Mouse (Mus musculus) forebrain, postnatal 0 days (tissue): ENCODE data around the gene Cga. TPM values are rescaled to one million over a fixed set of nuclear protein-coding genes. Genes with fewer than 3 reads are reported as not detected.

Experiments
- ATAC-seq: fragments of 200-750 bp; cut with Nextera tagmentation; 2 replicates; pipeline ENCODE4 v1.8.0; 2017; ENCODE audit warnings: mild to moderate bottlenecking, moderate library complexity
- DNase-seq: peaks from one replicate; pipeline ENCODE4 v3.0.0-alpha.2; 2015
- H3K27ac ChIP-seq: fragments of 300-500 bp; sonication (generic); 2 replicates; pipeline ENCODE4 v1.5.1; 2014; ENCODE audit warnings: low read depth, mild to moderate bottlenecking, antibody characterized with exemption, low read length, moderate library complexity, mixed read lengths
- H3K27me3 ChIP-seq: fragments of 300-500 bp; sonication (generic); 2 replicates; pipeline ENCODE4 v1.6.1; 2014; ENCODE audit warnings: mild to moderate bottlenecking, low read length, mixed read lengths; ENCODE audit not compliant: insufficient read depth
- H3K36me3 ChIP-seq: fragments of 300-500 bp; sonication (generic); 2 replicates; pipeline ENCODE4 v1.6.1; 2014; ENCODE audit warnings: mild to moderate bottlenecking, moderate library complexity; ENCODE audit not compliant: insufficient read depth
- H3K4me1 ChIP-seq: fragments of 300-500 bp; sonication (generic); 2 replicates; pipeline ENCODE4 v1.6.1; 2014; ENCODE audit warnings: antibody characterized with exemption; ENCODE audit not compliant: insufficient read depth
- H3K4me2 ChIP-seq: fragments of 300-500 bp; sonication (generic); 2 replicates; pipeline ENCODE4 v1.6.1; 2014; ENCODE audit warnings: low read depth, mild to moderate bottlenecking, moderate library complexity
- H3K4me3 ChIP-seq: fragments of 300-500 bp; sonication (generic); 2 replicates; pipeline ENCODE4 v1.5.1; 2014; ENCODE audit warnings: low read depth, low read length, mixed read lengths
- H3K9ac ChIP-seq: fragments of 300-500 bp; sonication (generic); 2 replicates; pipeline ENCODE4 v1.6.1; 2014; ENCODE audit warnings: mild to moderate bottlenecking
- H3K9me3 ChIP-seq: fragments of 300-500 bp; sonication (generic); 2 replicates; pipeline ENCODE4 v1.6.1; 2016; ENCODE audit warnings: low read length
- CTCF ChIP-seq: sonication (generic); IDR thresholded peaks from 2 replicates; pipeline ENCODE4 v1.5.1; 2016; ENCODE audit warnings: antibody characterized with exemption, control low read depth, low read depth
- WGBS: fragments of 180-500 bp; shearing (Covaris S2); extraction: QIAGEN DNeasy Blood & Tissue Kit; methylation state at CpG from one replicate; pipeline ENCODE4 v1.1.7; 2014; 5-methylcytosine and 5-hydroxymethylcytosine counted together
- polyA plus RNA-seq: library from polyadenylated mRNA; unstranded; fragments of >200 nt; fragmentation: Nextera tagmentation; extraction: Ambion mirVana; gene quantifications from 2 replicates; pipeline ENCODE4 v1.2.1, GENCODE M21; 2015
- total RNA-seq: library from RNA; depleted of rRNA; stranded (reverse); fragments of >200 nt; gene quantifications from 2 replicates; pipeline ENCODE4 v1.2.3, GENCODE M21; 2014

The Cga gene
- total and polyA plus RNA-seq, 2 experiments from 2014 or later, result not detected

GRCm38 (mm10) chr4:34882291-34882769, 11.2 kb upstream of the Cga start:
- peaks cover 7% of the 10 kb centered on the region for H3K4me1 ChIP-seq
- peak overlapping the region; percentile 100 for H3K4me3 ChIP-seq
- ATAC-seq (peak; percentile 48), DNase-seq (peak; percentile 66)
- no peaks in the 10 kb centered on the region for H3K36me3 ChIP-seq
- under 1% methylated on average over 49 of the region's 58 CpGs for WGBS
- no peaks in the 10 kb centered on the region for H3K9me3 ChIP-seq
- peak overlapping the region; percentile 94 for H3K9ac ChIP-seq
- H3K4me2 ChIP-seq, result peak overlapping the region; percentile 54
- no peak for TF ChIP-seq CTCF
- H3K27me3 ChIP-seq, result no peaks in the 10 kb centered on the region
- H3K27ac ChIP-seq, result peak overlapping the region; percentile 98

GRCm38 (mm10) chr4:34882818-34883217, 10.8 kb upstream of the Cga start, which contains the start of gene Zfp292:
Gene Zfp292, minus strand, starts transcription at chr4:34882960.
- H3K36me3 ChIP-seq, result no peaks in the 10 kb centered on the region
- under 1% methylated on average over 43 of the region's 44 CpGs for WGBS
- H3K9ac ChIP-seq, result peak within 1 kb of the TSS; percentile 94
- H3K9me3 ChIP-seq, result no peaks in the 10 kb centered on the region
- TF ChIP-seq CTCF, result no peak
- H3K27ac ChIP-seq, result peak within 1 kb of the TSS; percentile 98
- DNase-seq (peak; percentile 96), ATAC-seq (peak; percentile 94)
- H3K4me2 ChIP-seq, result peak within 1 kb of the TSS; percentile 54
- H3K4me3 ChIP-seq, result peak within 1 kb of the TSS; percentile 100
- no peaks in the 10 kb centered on the region for H3K27me3 ChIP-seq
- H3K4me1 ChIP-seq, result peaks cover 7% of the 10 kb centered on the region

DNA sequence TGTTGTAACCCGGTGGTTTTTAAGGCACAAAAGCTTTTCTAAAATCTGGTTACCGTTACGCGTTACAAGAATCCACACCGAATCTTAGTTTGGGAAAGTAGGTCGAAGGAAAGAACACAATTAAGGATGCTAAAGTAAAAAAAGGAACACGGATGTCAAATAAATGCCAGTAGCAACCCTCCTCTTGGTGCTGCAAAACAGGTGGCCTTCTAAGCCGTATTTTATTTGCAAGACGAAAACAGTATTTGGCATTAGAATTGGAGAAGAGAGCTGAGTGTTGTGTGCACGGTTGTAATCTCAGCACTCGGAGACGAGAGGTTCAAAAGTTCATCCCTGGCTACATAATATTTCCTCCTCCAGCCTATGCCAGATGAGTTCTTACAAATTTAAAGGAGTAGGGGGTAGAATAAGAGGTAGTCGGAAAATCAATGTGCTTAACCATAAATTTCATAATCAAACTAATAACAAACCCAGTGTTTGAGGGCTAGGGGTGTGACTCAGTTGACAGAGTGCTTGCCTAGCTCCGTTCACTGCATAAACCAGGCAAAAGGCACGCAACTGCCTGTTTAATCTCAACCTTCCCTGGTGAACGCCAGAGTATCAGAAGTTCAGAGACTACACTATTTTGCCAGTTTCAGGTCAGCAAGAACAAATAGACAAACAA, 10.1 kb upstream of the Cga start:
- ATAC-seq (no peak), DNase-seq (no peak)
- peak overlapping the region; percentile 54 for H3K4me2 ChIP-seq
- peak overlapping the region; percentile 98 for H3K27ac ChIP-seq
- TF ChIP-seq CTCF, result no peak
- H3K27me3 ChIP-seq, result no peaks in the 10 kb centered on the region
- WGBS, result 27% methylated on average over 16 of the region's 16 CpGs
- H3K9ac ChIP-seq, result peak overlapping the region; percentile 94
- no peaks in the 10 kb centered on the region for H3K9me3 ChIP-seq
- H3K4me3 ChIP-seq, result peak overlapping the region; percentile 100
- peaks cover 7% of the 10 kb centered on the region for H3K4me1 ChIP-seq
- H3K36me3 ChIP-seq, result no peaks in the 10 kb centered on the region

- Histone ChIP-seq H3K4me3 (peak overlapping the region; percentile 67), H3K9me3 (no peaks in the 10 kb centered on the region), H3K4me1 (peaks cover 7% of the 10 kb centered on the region), H3K27ac (0 out of 2 replicates have a peak overlapping the region, but pooled peaks have one; percentile 92), H3K4me2 (peak overlapping the region; percentile 86), H3K9ac (no peak overlapping the region), H3K36me3 (no peaks in the 10 kb centered on the region), H3K27me3 (no peaks in the 10 kb centered on the region)
- WGBS, result 58% methylated on average over 9 of the region's 9 CpGs
- DNase-seq (no peak), ATAC-seq (no peak)
- TF ChIP-seq CTCF, result no peak
Observed at GRCm38 (mm10) chr4:34885631-34886351, 7.8 kb upstream of the Cga start.

GRCm38 (mm10) chr4:34886490-34887111, 7.0 kb upstream of the Cga start:
- Histone ChIP-seq H3K4me2 (peak overlapping the region; percentile 86), H3K9me3 (no peaks in the 10 kb centered on the region), H3K9ac (peak overlapping the region; percentile 77), H3K4me1 (peaks cover under 1% of the 10 kb centered on the region), H3K27ac (peak overlapping the region; percentile 92), H3K4me3 (peak overlapping the region; percentile 67), H3K27me3 (0 out of 2 replicates have a peak, but pooled peaks cover 5% of the 10 kb centered on the region), H3K36me3 (no peaks in the 10 kb centered on the region)
- DNase-seq (peak; percentile 89), ATAC-seq (peak; percentile 80)
- no peak for TF ChIP-seq CTCF
- 3% methylated on average over 48 of the region's 48 CpGs for WGBS

DNA sequence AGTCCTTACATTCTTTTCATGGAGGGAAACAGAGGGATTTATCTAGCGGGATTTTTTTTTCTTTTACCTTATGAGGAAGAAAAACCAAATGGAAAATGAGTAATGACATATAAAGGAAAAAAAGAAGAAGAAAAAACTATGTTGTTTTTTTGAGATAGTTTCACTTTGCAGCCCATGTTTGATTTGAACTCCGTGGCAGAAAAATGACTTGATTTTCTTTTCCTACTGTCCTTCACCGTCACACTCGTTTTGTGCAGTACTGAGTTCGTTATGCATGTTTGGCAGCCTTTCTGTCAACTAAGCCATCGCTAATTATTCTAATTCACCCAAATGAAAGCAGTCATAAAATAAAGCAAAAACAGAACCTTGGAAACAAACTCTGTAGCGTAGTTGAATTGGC, 6.3 kb upstream of the Cga start:
- Histone ChIP-seq H3K9me3 (no peaks in the 10 kb centered on the region), H3K9ac (peak overlapping the region; percentile 77), H3K4me2 (peak overlapping the region; percentile 86), H3K4me1 (no peaks in the 10 kb centered on the region), H3K27ac (0 out of 2 replicates have a peak overlapping the region, but pooled peaks have one; percentile 92), H3K4me3 (peak overlapping the region; percentile 67), H3K36me3 (no peaks in the 10 kb centered on the region), H3K27me3 (0 out of 2 replicates have a peak, but pooled peaks cover 5% of the 10 kb centered on the region)
- ATAC-seq, result no peak
- 3% methylated on average over 7 of the region's 7 CpGs for WGBS
- TF ChIP-seq CTCF, result no peak
- DNase-seq, result peak; percentile 6
